13 mouse cellular contexts compared by ENCODE assay signal in genomic region chr5:111944972-111945285, GRCm38 (mm10).
DNase-seq lines count a peak whose midpoint lies in the region; ATAC-seq and TF ChIP-seq lines count a peak whose summit lies in the region.
"Had no signal": no experiment of that assay in that cellular context is flagged by ENCODE, and none has a peak within 500 bp of the region (broad histone marks: within the 10 kb centered on the region; RNA-seq: fewer than 3 reads in every experiment).

No protein-coding gene starts in this region.

- no peak overlapping the region for H3K27ac ChIP-seq in intestine, embryonic 14.5 days (ENCODE audit: low read depth)
- no peak overlapping the region for H3K27ac ChIP-seq in intestine, postnatal 0 days (ENCODE audit: low read depth, low read length)
- peak overlapping the region; percentile 92 for H3K27ac ChIP-seq in forebrain, postnatal 0 days (ENCODE audit: low read depth, low read length)
- H3K27ac ChIP-seq in midbrain, embryonic 10.5 days (replicated peaks) = peak overlapping the region; percentile 79
- H3K27ac ChIP-seq in neural tube, embryonic 15.5 days (replicated peaks) = peak overlapping the region; percentile 73
- H3K27ac ChIP-seq: heart, embryonic 15.5 days had no signal

- no peak for TF ChIP-seq CTCF in intestine, postnatal 0 days (IDR thresholded peaks at IDR 0.05; ENCODE audit: low read depth)
- TF ChIP-seq CTCF in forebrain, postnatal 0 days (IDR thresholded peaks at IDR 0.05; ENCODE audit: low read depth) = no peak

- H3K9ac ChIP-seq in intestine, embryonic 14.5 days (ENCODE audit: low read length) = no peak overlapping the region
- H3K9ac ChIP-seq in intestine, postnatal 0 days (ENCODE audit: low read depth, low read length) = no peak overlapping the region
- H3K9ac ChIP-seq in forebrain, postnatal 0 days = peak overlapping the region; percentile 51
- no peak overlapping the region for H3K9ac ChIP-seq in neural tube, embryonic 15.5 days (replicated peaks)
- H3K9ac ChIP-seq: heart, embryonic 15.5 days had no signal

- no peaks in the 10 kb centered on the region for H3K9me3 ChIP-seq in intestine, embryonic 14.5 days (ENCODE audit: control insufficient read depth, low read length)
- no peaks in the 10 kb centered on the region for H3K9me3 ChIP-seq in intestine, postnatal 0 days (ENCODE audit: control insufficient read depth)
- H3K9me3 ChIP-seq in forebrain, postnatal 0 days (ENCODE audit: low read length) = no peaks in the 10 kb centered on the region
- H3K9me3 ChIP-seq in midbrain, embryonic 10.5 days (replicated peaks) = no peaks in the 10 kb centered on the region
- no peaks in the 10 kb centered on the region for H3K9me3 ChIP-seq in neural tube, embryonic 15.5 days (replicated peaks)
- H3K9me3 ChIP-seq: heart, embryonic 15.5 days had no signal

- H3K4me1 ChIP-seq in intestine, embryonic 14.5 days (replicated peaks; ENCODE audit: control insufficient read depth, insufficient read depth, low read length) = peaks cover 2% of the 10 kb centered on the region; the same call in 1 of the 2 replicates
- H3K4me1 ChIP-seq in intestine, postnatal 0 days (replicated peaks; ENCODE audit: control insufficient read depth, insufficient read depth, low read length) = no peaks in the 10 kb centered on the region
- H3K4me1 ChIP-seq in forebrain, postnatal 0 days (ENCODE audit: insufficient read depth) = peaks cover 17% of the 10 kb centered on the region
- peaks cover 30% of the 10 kb centered on the region for H3K4me1 ChIP-seq in midbrain, embryonic 10.5 days
- H3K4me1 ChIP-seq in neural tube, embryonic 15.5 days = peaks cover 18% of the 10 kb centered on the region
- H3K4me1 ChIP-seq: heart, embryonic 15.5 days had no signal

- peak overlapping the region; percentile 28; the same call in 1 of the 2 replicates for H3K4me2 ChIP-seq in intestine, embryonic 14.5 days (ENCODE audit: low read length)
- H3K4me2 ChIP-seq in intestine, postnatal 0 days (replicated peaks; ENCODE audit: low read depth) = no peak overlapping the region
- H3K4me2 ChIP-seq in forebrain, postnatal 0 days (ENCODE audit: low read depth) = peak overlapping the region; percentile 53
- H3K4me2 ChIP-seq in neural tube, embryonic 15.5 days = no peak overlapping the region
- H3K4me2 ChIP-seq: liver, embryonic 11.5 days had no signal

- no peak overlapping the region for H3K4me3 ChIP-seq in intestine, embryonic 14.5 days (ENCODE audit: low read depth, low read length)
- no peak overlapping the region for H3K4me3 ChIP-seq in intestine, postnatal 0 days (ENCODE audit: low read depth, low read length)
- no peak overlapping the region for H3K4me3 ChIP-seq in forebrain, postnatal 0 days (ENCODE audit: low read depth, low read length)
- H3K4me3 ChIP-seq in midbrain, embryonic 10.5 days = no peak overlapping the region
- H3K4me3 ChIP-seq in neural tube, embryonic 15.5 days (replicated peaks) = no peak overlapping the region
- H3K4me3 ChIP-seq: heart, embryonic 15.5 days had no signal

- ATAC-seq in intestine, embryonic 14.5 days (replicated peaks; ENCODE audit: low FRiP score, low TSS enrichment, low read depth) = no peak
- no peak for ATAC-seq in intestine, postnatal 0 days
- ATAC-seq in forebrain, postnatal 0 days = no peak
- no peak for ATAC-seq in neural tube, embryonic 15.5 days (ENCODE audit: low FRiP score)

- DNase-seq in intestine, embryonic 14.5 days (ENCODE audit: low spot score) = no peak
- no peak for DNase-seq in forebrain, postnatal 0 days
- no peak for DNase-seq in midbrain, embryonic 10.5 days (ENCODE audit: low spot score)
- DNase-seq in embryo, embryonic 11 days = no peak
- no peak for DNase-seq in cerebellum, adult 9-11 months
- no peak for DNase-seq in lung, postnatal 10 days
- DNase-seq: adrenal gland, postnatal 14 days; kidney, adult 2 months; thymus, postnatal 14 days had no signal

- H3K27me3 ChIP-seq in intestine, embryonic 14.5 days (replicated peaks; ENCODE audit: control insufficient read depth, insufficient read depth, low read length) = no peaks in the 10 kb centered on the region
- H3K27me3 ChIP-seq in intestine, postnatal 0 days (replicated peaks; ENCODE audit: control insufficient read depth, insufficient read depth, low read length) = no peaks in the 10 kb centered on the region
- H3K27me3 ChIP-seq in forebrain, postnatal 0 days (ENCODE audit: insufficient read depth, low read length) = no peaks in the 10 kb centered on the region
- H3K27me3 ChIP-seq in midbrain, embryonic 10.5 days (ENCODE audit: low read depth, poor library complexity, severe bottlenecking) = peaks cover 34% of the 10 kb centered on the region
- no peaks in the 10 kb centered on the region for H3K27me3 ChIP-seq in neural tube, embryonic 15.5 days (replicated peaks)

- WGBS in intestine, embryonic 14.5 days = 54% methylated on average over 3 of the region's 3 CpGs
- 64% methylated on average over 3 of the region's 3 CpGs for WGBS in intestine, postnatal 0 days
- WGBS in forebrain, postnatal 0 days = 37% methylated on average over 3 of the region's 3 CpGs
- 64% methylated on average over 3 of the region's 3 CpGs for WGBS in midbrain, embryonic 10.5 days
- 46% methylated on average over 3 of the region's 3 CpGs for whole genome bisulfite sequencing in neural tube, embryonic 15.5 days

- H3K36me3 ChIP-seq in intestine, embryonic 14.5 days (ENCODE audit: control insufficient read depth, insufficient read depth, low read length) = no peaks in the 10 kb centered on the region
- H3K36me3 ChIP-seq in intestine, postnatal 0 days (ENCODE audit: control insufficient read depth, insufficient read depth) = no peaks in the 10 kb centered on the region
- H3K36me3 ChIP-seq in forebrain, postnatal 0 days (ENCODE audit: insufficient read depth) = no peaks in the 10 kb centered on the region
- H3K36me3 ChIP-seq in midbrain, embryonic 10.5 days = no peaks in the 10 kb centered on the region
- no peaks in the 10 kb centered on the region for H3K36me3 ChIP-seq in neural tube, embryonic 15.5 days
- H3K36me3 ChIP-seq: heart, embryonic 15.5 days had no signal

Comparison
In these comparisons a context has a peak if more than half of its experiments do, and no peak if none do; other contexts are left out.
1. H3K4me2 ChIP-seq: peak in intestine, embryonic 14.5 days (single experiment) and forebrain, postnatal 0 days (single experiment); none in intestine, postnatal 0 days (single experiment) and neural tube, embryonic 15.5 days (single experiment).
2. H3K27ac ChIP-seq: peak in forebrain, postnatal 0 days (single experiment), midbrain, embryonic 10.5 days (single experiment) and neural tube, embryonic 15.5 days (single experiment); none in intestine, embryonic 14.5 days (single experiment) and intestine, postnatal 0 days (single experiment).